In genomic region chr2:29438530-29438862, GRCm38 (mm10) we compare ENCODE assay signal across 13 mouse cellular contexts.
A peak's percentile ranks its signal among the peaks of the same experiment; 100 is the strongest.
DNase-seq lines count a peak whose midpoint lies in the region; ATAC-seq lines count a peak whose summit lies in the region.
"Had no signal": no experiment of that assay in that cellular context is flagged by ENCODE, and none has a peak within 500 bp of the region (broad histone marks: within the 10 kb centered on the region; RNA-seq: fewer than 3 reads in every experiment).

No protein-coding gene starts in this region.

- no peak overlapping the region for H3K4me3 ChIP-seq in kidney, embryonic 16.5 days (ENCODE audit: low read length)
- H3K4me3 ChIP-seq in liver, embryonic 13.5 days (replicated peaks) = no peak overlapping the region
- H3K4me3 ChIP-seq: embryonic facial prominence, embryonic 15.5 days; limb, embryonic 13.5 days; neural tube, embryonic 12.5 days had no signal

- H3K9ac ChIP-seq in kidney, embryonic 16.5 days (replicated peaks; ENCODE audit: low read length) = no peak overlapping the region
- no peak overlapping the region for H3K9ac ChIP-seq in liver, embryonic 13.5 days
- H3K9ac ChIP-seq: embryonic facial prominence, embryonic 15.5 days; limb, embryonic 13.5 days; neural tube, embryonic 12.5 days had no signal

- H3K4me2 ChIP-seq in kidney, embryonic 16.5 days (replicated peaks; ENCODE audit: low read depth, low read length) = no peak overlapping the region
- H3K4me2 ChIP-seq in liver, embryonic 13.5 days = no peak overlapping the region
- H3K4me2 ChIP-seq: embryonic facial prominence, embryonic 15.5 days; limb, embryonic 13.5 days; midbrain, embryonic 11.5 days; neural tube, embryonic 12.5 days had no signal

- no peak overlapping the region for H3K27ac ChIP-seq in kidney, embryonic 16.5 days (ENCODE audit: low read length)
- H3K27ac ChIP-seq in liver, embryonic 13.5 days = peak overlapping the region; percentile 55; the same call in 1 of the 2 replicates
- H3K27ac ChIP-seq: embryonic facial prominence, embryonic 15.5 days; limb, embryonic 13.5 days; neural tube, embryonic 12.5 days had no signal

- H3K4me1 ChIP-seq in kidney, embryonic 16.5 days (ENCODE audit: insufficient read depth, low read length) = peaks cover 7% of the 10 kb centered on the region; the same call in 1 of the 2 replicates
- H3K4me1 ChIP-seq in liver, embryonic 13.5 days (replicated peaks) = peaks cover 53% of the 10 kb centered on the region

- DNase-seq in kidney, adult 18-20 months = peak; percentile 36
- peak; percentile 72 for DNase-seq in adrenal gland, adult 2 months
- DNase-seq in adrenal gland, postnatal 36 days = peak; percentile 44 to 64
- DNase-seq in liver, embryonic 13.5 days = no peak
- DNase-seq in frontal cortex, adult 2 months (ENCODE audit: extremely low spot score in 1 of 2, low spot score in 1 of 2) = no peak
- no peak for DNase-seq in cerebellum, postnatal 36 days
- DNase-seq: right cerebral cortex, postnatal 25 days had no signal

- WGBS in kidney, embryonic 16.5 days = 64% methylated on average over 5 of the region's 5 CpGs
- WGBS in liver, embryonic 13.5 days (ENCODE audit: insufficient replicate concordance) = 66% methylated on average over 5 of the region's 5 CpGs

- H3K36me3 ChIP-seq in kidney, embryonic 16.5 days (ENCODE audit: insufficient read depth, low read length) = no peaks in the 10 kb centered on the region
- no peaks in the 10 kb centered on the region for H3K36me3 ChIP-seq in liver, embryonic 13.5 days
- H3K36me3 ChIP-seq: embryonic facial prominence, embryonic 15.5 days; limb, embryonic 13.5 days; neural tube, embryonic 12.5 days had no signal

- no peak for ATAC-seq in kidney, embryonic 16.5 days (ENCODE audit: low FRiP score, low TSS enrichment)
- peak; percentile 79 for ATAC-seq in liver, embryonic 13.5 days (ENCODE audit: low read depth)
- no peak for ATAC-seq in erythroblast, adult 5-6 weeks (replicated peaks; ENCODE audit: low FRiP score, poor library complexity, severe bottlenecking)

- H3K27me3 ChIP-seq in kidney, embryonic 16.5 days (ENCODE audit: insufficient read depth, low read length) = no peaks in the 10 kb centered on the region
- H3K27me3 ChIP-seq in liver, embryonic 13.5 days = no peaks in the 10 kb centered on the region
- H3K27me3 ChIP-seq: embryonic facial prominence, embryonic 15.5 days; limb, embryonic 13.5 days; neural tube, embryonic 12.5 days had no signal

- H3K9me3 ChIP-seq in kidney, embryonic 16.5 days (ENCODE audit: low read length) = no peaks in the 10 kb centered on the region
- H3K9me3 ChIP-seq in liver, embryonic 13.5 days (replicated peaks) = no peaks in the 10 kb centered on the region
- H3K9me3 ChIP-seq: embryonic facial prominence, embryonic 15.5 days; limb, embryonic 13.5 days; neural tube, embryonic 12.5 days had no signal

Comparison
In these comparisons a context has a peak if more than half of its experiments do, and no peak if none do; other contexts are left out.
1. DNase-seq: peak in kidney, adult 18-20 months (single experiment), adrenal gland, adult 2 months (single experiment) and adrenal gland, postnatal 36 days (2 of 2); none in liver, embryonic 13.5 days (single experiment), frontal cortex, adult 2 months (0 of 2) and cerebellum, postnatal 36 days (0 of 2).